Mouse (Mus musculus): ENCODE data around the gene Col4a1.

DNA sequence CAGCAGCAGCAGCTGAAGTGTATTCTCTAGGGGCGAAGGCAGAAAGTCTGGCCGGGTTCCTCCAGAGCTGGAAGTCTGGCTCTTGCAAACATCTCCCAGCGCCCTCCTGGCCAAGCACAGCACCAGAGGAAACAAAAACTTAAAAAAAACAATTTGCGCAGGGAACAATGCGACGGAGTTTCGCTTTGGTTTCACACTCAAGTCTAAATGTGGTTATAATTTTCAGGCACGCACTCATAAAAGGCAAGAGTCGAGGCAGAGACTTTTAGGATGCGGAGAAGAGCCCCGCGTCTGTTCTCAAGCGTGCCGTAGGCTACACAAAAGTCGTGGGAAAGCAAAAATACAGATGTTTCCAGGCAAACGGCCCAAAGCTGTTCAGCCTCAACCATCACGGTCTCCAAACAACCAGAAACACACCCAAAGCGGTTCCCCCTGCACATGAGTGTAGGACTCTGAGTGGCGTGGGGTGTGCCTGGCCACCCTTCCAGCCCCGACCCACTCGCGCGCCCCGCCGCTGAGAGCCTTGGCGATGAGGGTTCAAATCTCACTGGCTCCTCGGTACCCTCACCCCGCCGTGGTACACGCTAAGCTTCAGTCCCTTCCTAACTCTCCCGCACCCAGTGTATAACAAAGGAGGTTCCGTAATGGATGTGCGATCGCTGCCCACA, 811 bp downstream of the Col4a1 start:
- TF ChIP-seq TAL1 (IDR thresholded peaks at IDR 0.05; ENCODE audit: low read length) = no peak
- TF ChIP-seq GATA1 (IDR thresholded peaks at IDR 0.05; ENCODE audit: low read length) = no peak

Measured in erythroblast, embryonic 14.5 days (primary cell).